Mouse (Mus musculus): ENCODE data around the gene Rpl36a.

DNA sequence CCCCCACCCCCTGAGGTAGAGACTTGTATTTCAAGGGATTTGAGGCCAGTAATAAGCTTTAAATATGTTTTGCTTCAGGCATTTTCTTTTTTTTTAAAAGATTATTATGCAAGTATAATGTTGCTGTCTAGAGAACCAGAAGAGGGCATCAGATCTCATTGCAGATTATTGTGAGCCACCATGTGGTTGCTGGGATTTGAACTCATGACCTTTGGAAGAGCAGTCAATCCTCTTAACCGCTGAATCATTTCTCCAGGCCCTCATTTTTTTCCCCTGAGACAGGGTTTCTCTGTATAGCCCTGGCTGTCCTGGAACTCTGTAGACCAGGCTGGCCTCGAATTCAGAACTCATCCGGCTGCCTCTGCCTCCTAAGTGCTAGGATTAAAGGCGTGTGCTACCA lies 2.8 kb downstream of the Rpl36a start:
- no peak for TF ChIP-seq POLR2A (IDR thresholded peaks at IDR 0.05; ENCODE audit: insufficient read length, low read depth)
- TF ChIP-seq MAX (IDR thresholded peaks at IDR 0.05; ENCODE audit: low read depth) = no peak
- no peak for TF ChIP-seq SRF (IDR thresholded peaks at IDR 0.05; ENCODE audit: control insufficient read depth, insufficient read length, low read depth)
- TF ChIP-seq TCF12 (IDR thresholded peaks at IDR 0.05; ENCODE audit: insufficient read depth, poor library complexity, severe bottlenecking) = no peak
- TF ChIP-seq POLR2AphosphoS2 (IDR thresholded peaks at IDR 0.05; ENCODE audit: insufficient read length, low read depth) = no peak
- no peak for TF ChIP-seq USF1 (IDR thresholded peaks at IDR 0.05; ENCODE audit: low read depth)
- TF ChIP-seq E2F4 (IDR thresholded peaks at IDR 0.05; ENCODE audit: insufficient read depth) = no peak
- TF ChIP-seq CEBPB (IDR thresholded peaks at IDR 0.05; ENCODE audit: insufficient read depth, poor library complexity, severe bottlenecking) = no peak
- TF ChIP-seq MYOG (IDR thresholded peaks at IDR 0.05; ENCODE audit: control insufficient read depth in 1 of 3, insufficient read depth in 1 of 3, insufficient read length in 2 of 3, low read depth in 2 of 3) = no peak
- TF ChIP-seq MYOD1 (IDR thresholded peaks at IDR 0.05; ENCODE audit: control insufficient read depth in 1 of 3, insufficient read length in 2 of 3, low read depth in 2 of 3) = no peak
- TF ChIP-seq REST (IDR thresholded peaks at IDR 0.05; ENCODE audit: insufficient read depth, insufficient read length) = no peak

Measured in myocyte (in vitro differentiated cells).